Mouse (Mus musculus) c-Kit-positive CD71-positive TER-119-positive erythroid progenitor cells, embryonic 14.5 days (primary cell): ENCODE measurements around the gene Skp2.

Experiments used
- DNase-seq: peaks from one replicate; pipeline ENCODE4 v3.0.0-alpha.2; 2013; ENCODE audit warnings: low spot score

Skp2 gene

GRCm38 (mm10) chr15:9075608-9076200 is 79.5 kb downstream of the Skp2 start:
- no peak for DNase-seq

GRCm38 (mm10) chr15:9074671-9075070 is 80.6 kb downstream of the Skp2 start:
- DNase-seq = peak; percentile 94

- DNase-seq = no peak
Measured at GRCm38 (mm10) chr15:9074139-9074538, 81.1 kb downstream of the Skp2 start.

GRCm38 (mm10) chr15:9073684-9074083 is 81.5 kb downstream of the Skp2 start:
- no peak for DNase-seq

GRCm38 (mm10) chr15:9073067-9073608 is 82.1 kb downstream of the Skp2 start:
- no peak for DNase-seq

- DNase-seq = no peak
Measured at GRCm38 (mm10) chr15:9072630-9073029, 82.6 kb downstream of the Skp2 start.

GRCm38 (mm10) chr15:9071556-9072544 is 83.4 kb downstream of the Skp2 start:
- no peak for DNase-seq

GRCm38 (mm10) chr15:9070912-9071555 is 84.2 kb downstream of the Skp2 start, which contains the start of gene Nadk2:
Nadk2 (plus strand) TSS chr15:9071260.
- DNase-seq = peak; percentile 99

GRCm38 (mm10) chr15:9070353-9070752 is 84.9 kb downstream of the Skp2 start:
- DNase-seq = peak; percentile 54

GRCm38 (mm10) chr15:9068881-9069280 is 86.3 kb downstream of the Skp2 start:
- DNase-seq = no peak
